12 mouse cellular contexts compared by ENCODE assay signal in the genomic region with DNA sequence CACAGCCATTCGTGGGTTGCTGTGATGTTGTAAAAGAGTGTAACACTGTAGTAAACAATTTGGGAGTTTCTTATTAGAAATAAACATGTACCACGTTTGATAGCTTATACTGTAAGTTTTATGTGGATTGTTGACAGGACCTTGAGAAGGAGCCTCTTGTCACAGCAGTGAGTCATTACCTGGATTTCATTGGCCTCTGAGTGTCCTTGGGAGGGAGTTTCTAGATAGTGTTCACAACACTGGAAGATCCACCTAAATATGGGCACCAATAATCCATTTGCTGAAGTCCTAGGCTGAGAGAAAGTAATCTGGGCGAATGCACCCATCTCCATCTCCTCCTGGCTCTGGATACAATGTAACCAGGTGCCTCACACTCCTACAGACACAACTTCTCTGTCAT.
"Had no signal": no experiment of that assay in that cellular context is flagged by ENCODE, and none has a peak within 500 bp of the region (broad histone marks: within the 10 kb centered on the region; RNA-seq: fewer than 3 reads in every experiment).

No protein-coding gene starts in this region.

- DNase-seq: retina, postnatal 1 day; right cerebral cortex, adult 18-20 months; right cerebral cortex, postnatal 14 days; right cerebral cortex, postnatal 25 days; right cerebral cortex, postnatal 4 days; spleen, adult 18-20 months; thymus, adult 18-20 months; thymus, adult 2 months; thymus, postnatal 14 days; thymus, postnatal 25 days; thymus, postnatal 36 days; thymus, postnatal 4 days had no signal
